Mouse (Mus musculus) liver, embryonic 11.5 days (tissue): ENCODE data around the gene Ttc27. TPM values are rescaled to one million over a fixed set of nuclear protein-coding genes. Genes with fewer than 3 reads are reported as not detected.

ENCODE experiments used
- ATAC-seq: fragments of 200-750 bp; cut with Nextera tagmentation; replicated peaks from 2 replicates; pipeline ENCODE4 v1.8.0; 2017; ENCODE audit warnings: moderate number of reproducible peaks, mild to moderate bottlenecking, moderate TSS enrichment, moderate library complexity; ENCODE audit not compliant: low FRiP score
- DNase-seq: peaks from one replicate; pipeline ENCODE4 v3.0.0-alpha.2; 2017; ENCODE audit warnings: low spot score
- H3K27ac ChIP-seq: fragments of 300-500 bp; sonication (generic); 2 replicates; pipeline ENCODE4 v1.5.1; 2014; ENCODE audit warnings: mild to moderate bottlenecking, low read depth, low read length, control low read depth
- H3K27me3 ChIP-seq: fragments of 300-500 bp; sonication (generic); replicated peaks from 2 replicates; pipeline ENCODE4 v1.6.1; 2014; ENCODE audit warnings: low read length, mixed read lengths; ENCODE audit not compliant: control insufficient read depth, insufficient read depth
- H3K36me3 ChIP-seq: fragments of 300-500 bp; sonication (generic); 2 replicates; pipeline ENCODE4 v1.6.1; 2014; ENCODE audit warnings: mild to moderate bottlenecking, low read length, moderate library complexity, mixed read lengths; ENCODE audit not compliant: control insufficient read depth, insufficient read depth
- H3K4me1 ChIP-seq: fragments of 300-500 bp; sonication (generic); replicated peaks from 2 replicates; pipeline ENCODE4 v1.6.1; 2014; ENCODE audit warnings: low read length, mixed read lengths; ENCODE audit not compliant: control insufficient read depth, insufficient read depth
- H3K4me2 ChIP-seq: fragments of 300-500 bp; sonication (generic); 2 replicates; pipeline ENCODE4 v1.6.1; 2014; ENCODE audit warnings: mild to moderate bottlenecking, control low read depth, moderate library complexity
- H3K4me3 ChIP-seq: fragments of 300-500 bp; sonication (generic); 2 replicates; pipeline ENCODE4 v1.5.1; 2014; ENCODE audit warnings: low read depth, low read length, control low read depth
- H3K9ac ChIP-seq: fragments of 300-500 bp; sonication (generic); 2 replicates; pipeline ENCODE4 v1.6.1; 2014; ENCODE audit warnings: low read depth, low read length, control low read depth
- H3K9me3 ChIP-seq: fragments of 300-500 bp; sonication (generic); 2 replicates; pipeline ENCODE4 v1.6.1; 2016; ENCODE audit warnings: low read length, inconsistent platforms, mixed read lengths; ENCODE audit not compliant: control insufficient read depth
- WGBS: fragments of 180-500 bp; shearing (Covaris S2); extraction: QIAGEN DNeasy Blood & Tissue Kit; methylation state at CpG from one replicate; pipeline ENCODE4 v1.1.7; 2014; 5-methylcytosine and 5-hydroxymethylcytosine counted together
- polyA plus RNA-seq: library from polyadenylated mRNA; unstranded; fragments of >200 nt; fragmentation: Nextera tagmentation; extraction: Ambion mirVana; gene quantifications from 2 replicates; pipeline ENCODE4 v1.2.1, GENCODE M21; 2014

Gene Ttc27
- polyA plus RNA-seq, 1 experiment from 2014 or later, result 37.6 TPM

- H3K4me2 ChIP-seq, result no peak overlapping the region
- H3K27me3 ChIP-seq, result no peaks in the 10 kb centered on the region
- peaks cover 14% of the 10 kb centered on the region for H3K4me1 ChIP-seq
- no peaks in the 10 kb centered on the region for H3K9me3 ChIP-seq
- no peaks in the 10 kb centered on the region for H3K36me3 ChIP-seq
- no peak for DNase-seq
- no peak for ATAC-seq
- no peak overlapping the region for H3K4me3 ChIP-seq
- 74% methylated on average over 17 of the region's 17 CpGs for WGBS
- no peak overlapping the region for H3K9ac ChIP-seq
- H3K27ac ChIP-seq, result no peak overlapping the region
These were observed 142.9 kb downstream of the Ttc27 start for GRCm38 (mm10) chr17:74860180-74860993.

- ATAC-seq (peak; percentile 55), DNase-seq (no peak)
- no peaks in the 10 kb centered on the region for H3K9me3 ChIP-seq
- H3K9ac ChIP-seq, result no peak overlapping the region
- H3K4me3 ChIP-seq, result no peak overlapping the region
- no peak overlapping the region for H3K4me2 ChIP-seq
- peaks cover 39% of the 10 kb centered on the region for H3K4me1 ChIP-seq
- H3K27me3 ChIP-seq, result no peaks in the 10 kb centered on the region
- H3K36me3 ChIP-seq, result no peaks in the 10 kb centered on the region
- WGBS, result 62% methylated on average over 5 of the region's 5 CpGs
- H3K27ac ChIP-seq, result peak overlapping the region; percentile 55
These were observed 146.3 kb downstream of the Ttc27 start for GRCm38 (mm10) chr17:74863845-74864244.

- Histone ChIP-seq H3K4me1 (peaks cover 42% of the 10 kb centered on the region), H3K27ac (no peak overlapping the region), H3K9me3 (no peaks in the 10 kb centered on the region), H3K9ac (no peak overlapping the region), H3K4me3 (no peak overlapping the region), H3K4me2 (no peak overlapping the region), H3K36me3 (no peaks in the 10 kb centered on the region), H3K27me3 (no peaks in the 10 kb centered on the region)
- 76% methylated on average over 10 of the region's 10 CpGs for WGBS
- DNase-seq (no peak), ATAC-seq (no peak)
These were observed 147.4 kb downstream of the Ttc27 start for GRCm38 (mm10) chr17:74864790-74865548.

GRCm38 (mm10) chr17:74865694-74866564, 148.4 kb downstream of the Ttc27 start:
- no peaks in the 10 kb centered on the region for H3K36me3 ChIP-seq
- H3K27ac ChIP-seq, result peak overlapping the region; percentile 45; the same call in 1 of the 2 replicates
- DNase-seq (no peak), ATAC-seq (peak; percentile 13; the same call in 1 of the 2 replicates)
- H3K9me3 ChIP-seq, result no peaks in the 10 kb centered on the region
- 77% methylated on average over 16 of the region's 16 CpGs for WGBS
- H3K4me2 ChIP-seq, result no peak overlapping the region
- H3K9ac ChIP-seq, result no peak overlapping the region
- no peak overlapping the region for H3K4me3 ChIP-seq
- H3K27me3 ChIP-seq, result no peaks in the 10 kb centered on the region
- peaks cover 50% of the 10 kb centered on the region for H3K4me1 ChIP-seq

DNA sequence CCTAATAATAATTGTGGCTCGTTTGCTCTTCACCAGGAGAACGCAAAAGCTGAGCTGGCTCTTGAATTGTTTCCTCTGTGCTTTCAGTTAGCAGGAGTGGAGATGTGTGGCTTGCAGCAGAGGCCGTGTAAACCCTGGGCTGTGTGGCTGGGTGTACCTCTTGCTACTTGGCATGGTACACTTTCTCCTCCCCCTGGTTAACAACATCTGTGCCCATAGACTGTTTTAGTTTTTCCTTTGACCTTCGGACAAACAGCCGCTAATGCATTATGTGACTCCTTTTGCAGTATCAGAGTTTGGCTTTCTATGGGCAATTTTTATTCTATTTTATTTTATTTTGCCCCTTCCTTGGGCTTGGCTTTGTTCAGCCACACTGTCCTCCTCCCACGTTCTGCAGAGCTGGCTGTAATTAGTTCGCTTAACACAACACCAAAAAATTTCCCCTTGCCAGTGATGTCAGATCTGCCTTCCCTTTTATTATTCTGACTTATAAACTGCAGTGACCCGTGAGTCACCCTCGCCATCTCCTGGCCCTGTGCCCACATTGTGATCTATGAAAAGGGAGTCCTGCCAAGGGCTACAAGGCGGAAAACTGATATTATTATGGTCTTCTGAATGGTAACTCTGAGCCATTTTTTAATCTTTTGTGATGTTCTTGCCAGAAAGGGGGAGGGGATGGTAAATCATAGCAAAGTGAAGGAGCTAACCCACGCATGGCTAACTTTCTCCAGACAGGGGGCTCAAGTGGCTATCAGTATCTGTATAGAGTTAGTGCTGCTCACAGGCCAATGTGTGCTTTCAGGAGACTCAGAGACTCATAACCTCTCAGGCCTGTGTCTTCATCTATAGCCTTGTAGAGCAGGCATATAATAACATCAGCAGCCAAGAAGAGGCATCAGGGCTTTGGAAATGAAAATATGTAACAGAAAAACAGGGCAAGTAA, 149.3 kb downstream of the Ttc27 start:
- Histone ChIP-seq H3K9ac (no peak overlapping the region), H3K27me3 (no peaks in the 10 kb centered on the region), H3K4me3 (no peak overlapping the region), H3K36me3 (no peaks in the 10 kb centered on the region), H3K27ac (peak overlapping the region; percentile 45; the same call in 1 of the 2 replicates), H3K4me2 (no peak overlapping the region), H3K9me3 (no peaks in the 10 kb centered on the region), H3K4me1 (peaks cover 53% of the 10 kb centered on the region)
- WGBS, result 70% methylated on average over 11 of the region's 11 CpGs
- ATAC-seq (no peak), DNase-seq (no peak)

- no peak overlapping the region for H3K4me3 ChIP-seq
- no peaks in the 10 kb centered on the region for H3K9me3 ChIP-seq
- DNase-seq (no peak), ATAC-seq (peak; percentile 35; the same call in 1 of the 2 replicates)
- peak overlapping the region; percentile 27 for H3K4me2 ChIP-seq
- H3K27ac ChIP-seq, result peak overlapping the region; percentile 78
- H3K9ac ChIP-seq, result no peak overlapping the region
- no peaks in the 10 kb centered on the region for H3K36me3 ChIP-seq
- H3K4me1 ChIP-seq, result peaks cover 58% of the 10 kb centered on the region
- 40% methylated on average over 12 of the region's 12 CpGs for WGBS
- H3K27me3 ChIP-seq, result no peaks in the 10 kb centered on the region
These were observed 150.8 kb downstream of the Ttc27 start for GRCm38 (mm10) chr17:74868185-74868907.

- peaks cover 55% of the 10 kb centered on the region for H3K4me1 ChIP-seq
- no peaks in the 10 kb centered on the region for H3K27me3 ChIP-seq
- no peak for DNase-seq
- H3K4me2 ChIP-seq, result no peak overlapping the region
- H3K9me3 ChIP-seq, result no peaks in the 10 kb centered on the region
- 83% methylated on average over 8 of the region's 8 CpGs for WGBS
- no peaks in the 10 kb centered on the region for H3K36me3 ChIP-seq
- no peak for ATAC-seq
- no peak overlapping the region for H3K27ac ChIP-seq
- no peak overlapping the region for H3K9ac ChIP-seq
- no peak overlapping the region for H3K4me3 ChIP-seq
These were observed 152.0 kb downstream of the Ttc27 start for GRCm38 (mm10) chr17:74869556-74869955.
